Mouse (Mus musculus): ENCODE data around the gene Ublcp1. TPM values are rescaled to one million over a fixed set of nuclear protein-coding genes. Genes with fewer than 3 reads are reported as not detected.

The Ublcp1 gene
- polyA plus RNA-seq, 1 experiment from 2014 or later, result 68.6 TPM

GRCm38 (mm10) chr11:44504146-44504545, 33.8 kb upstream of the Ublcp1 start:
- Histone ChIP-seq H3K36me3 (ENCODE audit: insufficient read depth) (no peaks in the 10 kb centered on the region), H3K27ac (ENCODE audit: low read depth) (no peak overlapping the region), H3K27me3 (ENCODE audit: insufficient read depth, low read length) (no peaks in the 10 kb centered on the region), H3K9me3 (ENCODE audit: low read depth, low read length) (no peaks in the 10 kb centered on the region), H3K4me3 (ENCODE audit: low read depth, low read length) (no peak overlapping the region), H3K4me2 (no peak overlapping the region), H3K4me1 (ENCODE audit: insufficient read depth) (no peaks in the 10 kb centered on the region), H3K9ac (no peak overlapping the region)
- TF ChIP-seq CTCF (IDR thresholded peaks at IDR 0.05; ENCODE audit: low read depth), result no peak
- ATAC-seq (ENCODE audit: insufficient read depth) (no peak), DNase-seq (peak; percentile 40)
- WGBS, result 83% methylated on average over 7 of the region's 7 CpGs

GRCm38 (mm10) chr11:44502931-44503330, 32.6 kb upstream of the Ublcp1 start:
- no peak for TF ChIP-seq CTCF (IDR thresholded peaks at IDR 0.05; ENCODE audit: low read depth)
- no peak for DNase-seq
- 59% methylated on average over 5 of the region's 5 CpGs for WGBS
- ATAC-seq (ENCODE audit: insufficient read depth), result no peak
- no peak overlapping the region for H3K4me3 ChIP-seq (ENCODE audit: low read depth, low read length)
- H3K4me2 ChIP-seq, result no peak overlapping the region
- no peak overlapping the region for H3K27ac ChIP-seq (ENCODE audit: low read depth)
- no peak overlapping the region for H3K9ac ChIP-seq
- H3K27me3 ChIP-seq (ENCODE audit: insufficient read depth, low read length), result no peaks in the 10 kb centered on the region
- no peaks in the 10 kb centered on the region for H3K36me3 ChIP-seq (ENCODE audit: insufficient read depth)
- no peaks in the 10 kb centered on the region for H3K4me1 ChIP-seq (ENCODE audit: insufficient read depth)
- no peaks in the 10 kb centered on the region for H3K9me3 ChIP-seq (ENCODE audit: low read depth, low read length)

GRCm38 (mm10) chr11:44501477-44501876, 31.2 kb upstream of the Ublcp1 start:
- 46% methylated on average over 2 of the region's 2 CpGs for WGBS
- DNase-seq (no peak), ATAC-seq (ENCODE audit: insufficient read depth) (no peak)
- no peak overlapping the region for H3K27ac ChIP-seq (ENCODE audit: low read depth)
- H3K9me3 ChIP-seq (ENCODE audit: low read depth, low read length), result no peaks in the 10 kb centered on the region
- no peaks in the 10 kb centered on the region for H3K36me3 ChIP-seq (ENCODE audit: insufficient read depth)
- no peak overlapping the region for H3K4me2 ChIP-seq
- no peaks in the 10 kb centered on the region for H3K4me1 ChIP-seq (ENCODE audit: insufficient read depth)
- H3K4me3 ChIP-seq (ENCODE audit: low read depth, low read length), result no peak overlapping the region
- TF ChIP-seq CTCF (IDR thresholded peaks at IDR 0.05; ENCODE audit: low read depth), result no peak
- no peaks in the 10 kb centered on the region for H3K27me3 ChIP-seq (ENCODE audit: insufficient read depth, low read length)
- H3K9ac ChIP-seq, result no peak overlapping the region

- H3K9me3 ChIP-seq (ENCODE audit: low read depth, low read length), result no peaks in the 10 kb centered on the region
- TF ChIP-seq CTCF (IDR thresholded peaks at IDR 0.05; ENCODE audit: low read depth), result no peak
- H3K4me1 ChIP-seq (ENCODE audit: insufficient read depth), result no peaks in the 10 kb centered on the region
Observed at GRCm38 (mm10) chr11:44500966-44501365, 30.7 kb upstream of the Ublcp1 start.

GRCm38 (mm10) chr11:44498412-44499272, 28.3 kb upstream of the Ublcp1 start:
- H3K9me3 ChIP-seq (ENCODE audit: low read depth, low read length), result no peaks in the 10 kb centered on the region
- H3K4me2 ChIP-seq, result no peak overlapping the region
- H3K9ac ChIP-seq, result no peak overlapping the region
- no peak for TF ChIP-seq CTCF (IDR thresholded peaks at IDR 0.05; ENCODE audit: low read depth)
- H3K27me3 ChIP-seq (ENCODE audit: insufficient read depth, low read length), result no peaks in the 10 kb centered on the region
- no peak overlapping the region for H3K4me3 ChIP-seq (ENCODE audit: low read depth, low read length)
- no peak for ATAC-seq (ENCODE audit: insufficient read depth)
- DNase-seq, result no peak
- no peaks in the 10 kb centered on the region for H3K36me3 ChIP-seq (ENCODE audit: insufficient read depth)
- 47% methylated on average over 13 of the region's 13 CpGs for WGBS
- no peak overlapping the region for H3K27ac ChIP-seq (ENCODE audit: low read depth)
- no peaks in the 10 kb centered on the region for H3K4me1 ChIP-seq (ENCODE audit: insufficient read depth)

More at GRCm38 (mm10) chr11:44500966-44501365, 30.7 kb upstream of the Ublcp1 start:
- H3K27ac ChIP-seq (ENCODE audit: low read depth), result no peak overlapping the region
- no peak overlapping the region for H3K4me2 ChIP-seq
- no peaks in the 10 kb centered on the region for H3K27me3 ChIP-seq (ENCODE audit: insufficient read depth, low read length)
- ATAC-seq (ENCODE audit: insufficient read depth), result no peak
- H3K4me3 ChIP-seq (ENCODE audit: low read depth, low read length), result no peak overlapping the region
- 68% methylated on average over 7 of the region's 7 CpGs for WGBS
- no peak overlapping the region for H3K9ac ChIP-seq
- no peaks in the 10 kb centered on the region for H3K36me3 ChIP-seq (ENCODE audit: insufficient read depth)
- DNase-seq, result no peak

GRCm38 (mm10) chr11:44496217-44496616, 25.9 kb upstream of the Ublcp1 start:
- no peak overlapping the region for H3K4me2 ChIP-seq
- no peaks in the 10 kb centered on the region for H3K9me3 ChIP-seq (ENCODE audit: low read depth, low read length)
- 41% methylated on average over 3 of the region's 3 CpGs for WGBS
- no peaks in the 10 kb centered on the region for H3K4me1 ChIP-seq (ENCODE audit: insufficient read depth)
- DNase-seq (peak; percentile 19), ATAC-seq (ENCODE audit: insufficient read depth) (0 out of 2 replicates have a peak, but pooled peaks have one; percentile 31)
- no peaks in the 10 kb centered on the region for H3K27me3 ChIP-seq (ENCODE audit: insufficient read depth, low read length)
- no peak overlapping the region for H3K9ac ChIP-seq
- peak overlapping the region; percentile 12; the same call in 1 of the 2 replicates for H3K27ac ChIP-seq (ENCODE audit: low read depth)
- no peaks in the 10 kb centered on the region for H3K36me3 ChIP-seq (ENCODE audit: insufficient read depth)
- TF ChIP-seq CTCF (IDR thresholded peaks at IDR 0.05; ENCODE audit: low read depth), result no peak
- no peak overlapping the region for H3K4me3 ChIP-seq (ENCODE audit: low read depth, low read length)

- Histone ChIP-seq H3K4me3 (ENCODE audit: low read depth, low read length) (no peak overlapping the region), H3K9me3 (ENCODE audit: low read depth, low read length) (no peaks in the 10 kb centered on the region), H3K27me3 (ENCODE audit: insufficient read depth, low read length) (no peaks in the 10 kb centered on the region), H3K27ac (ENCODE audit: low read depth) (no peak overlapping the region), H3K4me2 (no peak overlapping the region), H3K4me1 (ENCODE audit: insufficient read depth) (no peaks in the 10 kb centered on the region), H3K9ac (no peak overlapping the region), H3K36me3 (ENCODE audit: insufficient read depth) (no peaks in the 10 kb centered on the region)
- ATAC-seq (ENCODE audit: insufficient read depth), result no peak
- DNase-seq, result no peak
- no peak for TF ChIP-seq CTCF (IDR thresholded peaks at IDR 0.05; ENCODE audit: low read depth)
- WGBS, result 77% methylated on average over 5 of the region's 5 CpGs
Observed at GRCm38 (mm10) chr11:44494643-44495323, 24.5 kb upstream of the Ublcp1 start.

All from lung, embryonic 14.5 days (tissue).